Mouse (Mus musculus): ENCODE measurements at regions not wholly inside any gene's neighbourhood (a gene's known extent, or its start where the extent isn't known, plus 50 kb on each side); places are given as distances from the start of the nearest gene placed in this dataset.

- TF ChIP-seq POLR2A (IDR thresholded peaks at IDR 0.05; ENCODE audit: borderline replicate concordance, low read depth, low read length) (no peak), CTCF (IDR thresholded peaks at IDR 0.05; ENCODE audit: low read depth, low read length) (no peak)
- Histone ChIP-seq H3K4me3 (ENCODE audit: insufficient read depth, low read length) (no peak overlapping the region), H3K27ac (ENCODE audit: insufficient read depth, low read depth, low read length) (no peak overlapping the region), H3K4me1 (ENCODE audit: control insufficient read depth, insufficient read depth, low read length) (peaks cover 8% of the 10 kb centered on the region)
Measured at GRCm38 (mm10) chr7:75360874-75361273, 51.8 kb upstream of the Sv2b start.

DNA sequence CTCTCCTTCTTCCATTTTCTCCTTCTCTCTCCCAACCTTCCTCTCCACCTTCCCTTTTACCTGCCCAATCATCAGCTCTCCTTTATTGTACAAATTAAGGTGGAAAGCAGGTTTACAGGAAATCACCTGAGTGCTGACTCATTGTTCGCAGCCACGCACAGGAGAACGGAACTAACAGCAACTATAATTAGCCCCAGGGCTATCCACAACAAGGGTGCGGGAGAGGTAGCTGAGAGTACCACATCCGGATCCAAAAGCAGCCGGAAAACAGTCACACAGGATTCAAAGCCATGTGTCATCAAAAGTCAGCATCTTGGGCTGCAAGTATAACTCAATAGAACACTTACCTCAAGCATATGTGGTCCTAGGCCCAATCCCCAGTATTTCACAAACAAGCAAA is 53.5 kb upstream of the Sv2b start:
- peaks cover 10% of the 10 kb centered on the region for H3K4me1 ChIP-seq (ENCODE audit: control insufficient read depth, insufficient read depth, low read length)

GRCm38 (mm10) chr7:75365480-75365879 is 56.4 kb upstream of the Sv2b start:
- TF ChIP-seq CTCF (IDR thresholded peaks at IDR 0.05; ENCODE audit: low read depth, low read length) (no peak), POLR2A (IDR thresholded peaks at IDR 0.05; ENCODE audit: borderline replicate concordance, low read depth, low read length) (no peak)
- H3K4me1 ChIP-seq (ENCODE audit: control insufficient read depth, insufficient read depth, low read length) = peaks cover 17% of the 10 kb centered on the region
- H3K4me3 ChIP-seq (ENCODE audit: insufficient read depth, low read length) = no peak overlapping the region

More for the DNA sequence above, 53.5 kb upstream of the Sv2b start:
- TF ChIP-seq POLR2A (IDR thresholded peaks at IDR 0.05; ENCODE audit: borderline replicate concordance, low read depth, low read length) (no peak), CTCF (IDR thresholded peaks at IDR 0.05; ENCODE audit: low read depth, low read length) (no peak)
- H3K4me3 ChIP-seq (ENCODE audit: insufficient read depth, low read length) = no peak overlapping the region
- H3K27ac ChIP-seq (ENCODE audit: insufficient read depth, low read depth, low read length) = no peak overlapping the region

DNA sequence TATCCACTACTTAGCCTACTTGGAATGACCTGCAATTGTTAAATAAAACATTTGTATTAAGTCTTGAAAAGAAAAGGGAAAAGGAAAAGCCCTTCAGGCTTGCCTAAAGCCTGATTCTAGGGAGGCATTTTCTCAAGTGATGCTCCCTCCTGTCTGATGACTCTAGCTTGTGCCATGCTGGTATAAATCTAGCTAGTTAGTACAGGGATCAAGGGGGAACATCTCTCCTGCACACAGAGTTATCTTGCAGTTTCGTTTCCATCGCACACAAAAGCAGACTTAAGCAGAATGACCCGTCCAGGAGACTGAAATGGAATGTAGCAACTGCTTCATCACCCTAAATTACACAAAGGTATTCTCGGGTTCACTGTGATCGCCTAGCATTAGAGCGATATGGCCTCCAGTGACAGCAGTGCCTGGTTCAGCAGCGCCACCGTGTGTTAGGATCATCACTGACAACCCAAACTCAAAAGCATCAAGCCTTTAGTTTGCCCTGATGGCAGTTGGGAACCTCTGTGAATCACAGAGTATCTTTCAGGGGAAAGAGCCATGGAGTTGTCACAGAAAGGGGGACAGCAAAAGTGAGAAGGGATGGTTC is 57.3 kb upstream of the Sv2b start:
- Histone ChIP-seq H3K4me3 (ENCODE audit: insufficient read depth, low read length) (no peak overlapping the region), H3K4me1 (ENCODE audit: control insufficient read depth, insufficient read depth, low read length) (peaks cover 17% of the 10 kb centered on the region), H3K27ac (ENCODE audit: insufficient read depth, low read depth, low read length) (no peak overlapping the region)
- peak; percentile 68 for TF ChIP-seq CTCF (IDR thresholded peaks at IDR 0.05; ENCODE audit: low read depth, low read length)
- no peak for TF ChIP-seq POLR2A (IDR thresholded peaks at IDR 0.05; ENCODE audit: borderline replicate concordance, low read depth, low read length)

More at GRCm38 (mm10) chr7:75365480-75365879, 56.4 kb upstream of the Sv2b start:
- H3K27ac ChIP-seq (ENCODE audit: insufficient read depth, low read depth, low read length) = no peak overlapping the region

DNA sequence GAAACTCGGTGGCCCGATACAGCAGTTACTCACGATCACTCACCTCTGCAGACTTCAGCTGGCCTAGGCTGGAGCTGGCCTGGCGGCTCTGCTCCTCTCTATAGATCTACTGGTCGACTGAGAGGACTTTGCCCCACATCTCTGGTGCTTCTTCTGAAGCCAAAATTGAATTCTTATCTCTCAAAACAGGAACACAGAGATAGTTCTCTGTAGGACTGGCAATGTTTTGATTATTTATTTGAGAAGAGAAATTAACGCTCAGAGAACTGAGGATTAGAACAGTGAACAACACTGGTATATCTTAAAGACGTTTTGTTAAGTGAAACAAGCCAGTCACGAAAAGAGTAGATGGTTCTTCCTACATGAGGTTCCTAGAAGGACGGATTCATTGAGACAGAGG is 59.3 kb upstream of the Sv2b start:
- Histone ChIP-seq H3K4me1 (ENCODE audit: control insufficient read depth, insufficient read depth, low read length) (peaks cover 25% of the 10 kb centered on the region), H3K27ac (ENCODE audit: insufficient read depth, low read depth, low read length) (no peak overlapping the region)
- TF ChIP-seq POLR2A (IDR thresholded peaks at IDR 0.05; ENCODE audit: borderline replicate concordance, low read depth, low read length) (no peak), CTCF (IDR thresholded peaks at IDR 0.05; ENCODE audit: low read depth, low read length) (no peak)

GRCm38 (mm10) chr7:75369366-75369765 is 60.3 kb upstream of the Sv2b start:
- TF ChIP-seq POLR2A (IDR thresholded peaks at IDR 0.05; ENCODE audit: borderline replicate concordance, low read depth, low read length) = no peak
- TF ChIP-seq CTCF (IDR thresholded peaks at IDR 0.05; ENCODE audit: low read depth, low read length) = no peak
- no peak overlapping the region for H3K4me3 ChIP-seq (ENCODE audit: insufficient read depth, low read length)
- H3K27ac ChIP-seq (ENCODE audit: insufficient read depth, low read depth, low read length) = no peak overlapping the region
- H3K4me1 ChIP-seq (ENCODE audit: control insufficient read depth, insufficient read depth, low read length) = peaks cover 23% of the 10 kb centered on the region

More for the DNA sequence above, 59.3 kb upstream of the Sv2b start:
- no peak overlapping the region for H3K4me3 ChIP-seq (ENCODE audit: insufficient read depth, low read length)

- Histone ChIP-seq H3K4me1 (ENCODE audit: control insufficient read depth, insufficient read depth, low read length) (peaks cover 17% of the 10 kb centered on the region), H3K27ac (ENCODE audit: insufficient read depth, low read depth, low read length) (peak overlapping the region; percentile 64), H3K4me3 (ENCODE audit: insufficient read depth, low read length) (peak overlapping the region; percentile 44)
- no peak for TF ChIP-seq POLR2A (IDR thresholded peaks at IDR 0.05; ENCODE audit: borderline replicate concordance, low read depth, low read length)
- peak; percentile 55; the same call in 1 of the 2 replicates for TF ChIP-seq CTCF (IDR thresholded peaks at IDR 0.05; ENCODE audit: low read depth, low read length)
Measured at GRCm38 (mm10) chr7:75370595-75371519, 61.8 kb upstream of the Sv2b start.

DNA sequence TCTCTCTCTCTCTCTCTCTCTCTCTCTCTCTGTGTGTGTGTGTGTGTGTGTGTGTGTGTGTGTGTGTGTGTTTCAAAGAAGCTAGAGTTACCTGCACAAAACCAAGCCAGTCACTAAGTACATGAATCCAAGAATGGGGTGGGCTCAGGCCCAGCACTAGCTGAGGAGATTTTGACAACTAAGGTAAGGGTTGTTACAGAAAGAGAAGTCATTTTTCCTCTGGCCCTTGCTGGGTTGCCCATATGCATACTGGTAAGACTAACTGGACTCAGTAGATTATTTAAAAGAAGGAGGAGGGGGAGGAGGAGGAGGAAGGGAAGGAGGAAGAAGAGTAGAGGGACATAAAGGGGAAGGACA is 62.4 kb upstream of the Sv2b start:
- Histone ChIP-seq H3K4me1 (ENCODE audit: control insufficient read depth, insufficient read depth, low read length) (peaks cover 15% of the 10 kb centered on the region), H3K27ac (ENCODE audit: insufficient read depth, low read depth, low read length) (peak overlapping the region; percentile 57), H3K4me3 (ENCODE audit: insufficient read depth, low read length) (no peak overlapping the region)
- no peak for TF ChIP-seq POLR2A (IDR thresholded peaks at IDR 0.05; ENCODE audit: borderline replicate concordance, low read depth, low read length)
- TF ChIP-seq CTCF (IDR thresholded peaks at IDR 0.05; ENCODE audit: low read depth, low read length) = no peak

GRCm38 (mm10) chr7:75371991-75372390 is 62.9 kb upstream of the Sv2b start:
- Histone ChIP-seq H3K4me3 (ENCODE audit: insufficient read depth, low read length) (no peak overlapping the region), H3K27ac (ENCODE audit: insufficient read depth, low read depth, low read length) (peak overlapping the region; percentile 57), H3K4me1 (ENCODE audit: control insufficient read depth, insufficient read depth, low read length) (peaks cover 15% of the 10 kb centered on the region)
- TF ChIP-seq CTCF (IDR thresholded peaks at IDR 0.05; ENCODE audit: low read depth, low read length) (no peak), POLR2A (IDR thresholded peaks at IDR 0.05; ENCODE audit: borderline replicate concordance, low read depth, low read length) (no peak)

- H3K4me1 ChIP-seq (ENCODE audit: control insufficient read depth, insufficient read depth, low read length) = peaks cover 15% of the 10 kb centered on the region
- no peak overlapping the region for H3K27ac ChIP-seq (ENCODE audit: insufficient read depth, low read depth, low read length)
- no peak overlapping the region for H3K4me3 ChIP-seq (ENCODE audit: insufficient read depth, low read length)
- no peak for TF ChIP-seq POLR2A (IDR thresholded peaks at IDR 0.05; ENCODE audit: borderline replicate concordance, low read depth, low read length)
- TF ChIP-seq CTCF (IDR thresholded peaks at IDR 0.05; ENCODE audit: low read depth, low read length) = no peak
Measured at GRCm38 (mm10) chr7:75372892-75373444, 63.9 kb upstream of the Sv2b start.

Measured in bone marrow macrophage, adult 2 months (primary cell).